Mouse (Mus musculus) heart, embryonic 14.5 days (tissue): Measurements from ENCODE around the gene Ffar1. TPM values are rescaled to one million over a fixed set of nuclear protein-coding genes. Genes with fewer than 3 reads are reported as not detected.
A peak's percentile ranks its signal among the peaks of the same experiment; 100 is the strongest.

Source experiments
- ATAC-seq: fragments of 200-750 bp; cut with Nextera tagmentation; 2 replicates; pipeline ENCODE4 v1.8.0; 2017; ENCODE audit warnings: low read depth, moderate TSS enrichment; ENCODE audit not compliant: insufficient number of reproducible peaks, insufficient read depth, low FRiP score
- H3K27ac ChIP-seq, 2 experiments: fragments of 200-500 bp in 1 of 2; fragments of 300-500 bp in 1 of 2; sonication (generic) in 1 of 2; replicated peaks in 1 of 2; 2 replicates each; pipeline ENCODE4 v1.5.1; 2012 to 2014; ENCODE audit warnings: low read depth in 2 of 2, low read length in 2 of 2, control low read depth in 1 of 2, mild to moderate bottlenecking in 1 of 2, mixed read lengths in 1 of 2; ENCODE audit not compliant: control insufficient read depth in 1 of 2, insufficient read depth in 1 of 2
- H3K27me3 ChIP-seq: fragments of 300-500 bp; sonication (generic); 2 replicates; pipeline ENCODE4 v1.6.1; 2014; ENCODE audit warnings: mild to moderate bottlenecking, low read length, control low read depth; ENCODE audit not compliant: control insufficient read depth, insufficient read depth
- H3K36me3 ChIP-seq: fragments of 300-500 bp; sonication (generic); 2 replicates; pipeline ENCODE4 v1.6.1; 2014; ENCODE audit warnings: mild to moderate bottlenecking, control low read depth, low read length, mixed read lengths; ENCODE audit not compliant: control insufficient read depth, insufficient read depth
- H3K4me1 ChIP-seq, 2 experiments: fragments of 200-500 bp in 1 of 2; fragments of 300-500 bp in 1 of 2; sonication (generic) in 1 of 2; 2 replicates each; pipeline ENCODE4 v1.6.1; 2012 to 2014; ENCODE audit warnings: low read length in 2 of 2, control low read depth in 1 of 2, mixed read lengths in 1 of 2; ENCODE audit not compliant: control insufficient read depth in 2 of 2, insufficient read depth in 2 of 2
- H3K4me2 ChIP-seq: fragments of 300-500 bp; sonication (generic); 2 replicates; pipeline ENCODE4 v1.6.1; 2014; ENCODE audit warnings: mild to moderate bottlenecking, low read length
- H3K4me3 ChIP-seq, 2 experiments: fragments of 200-500 bp in 1 of 2; fragments of 300-500 bp in 1 of 2; sonication (generic) in 1 of 2; 2 replicates each; pipeline ENCODE4 v1.5.1; 2012 to 2014; ENCODE audit warnings: low read length in 2 of 2, mild to moderate bottlenecking in 2 of 2, control low read depth in 1 of 2, low read depth in 1 of 2, moderate library complexity in 1 of 2; ENCODE audit not compliant: control insufficient read depth in 1 of 2, insufficient read depth in 1 of 2
- H3K9ac ChIP-seq: fragments of 300-500 bp; sonication (generic); 2 replicates; pipeline ENCODE4 v1.6.1; 2014; ENCODE audit warnings: mild to moderate bottlenecking, low read length
- H3K9me3 ChIP-seq: fragments of 300-500 bp; sonication (generic); 2 replicates; pipeline ENCODE4 v1.6.1; 2016; ENCODE audit warnings: low read length, control low read depth; ENCODE audit not compliant: control insufficient read depth
- WGBS: fragments of 180-500 bp; shearing (Covaris S2); extraction: QIAGEN DNeasy Blood & Tissue Kit; methylation state at CpG from one replicate; pipeline ENCODE4 v1.1.7; 2014; 5-methylcytosine and 5-hydroxymethylcytosine counted together
- polyA plus RNA-seq: library from polyadenylated mRNA; unstranded; fragments of >200 nt; fragmentation: Nextera tagmentation; extraction: Ambion mirVana; gene quantifications from 2 replicates; pipeline ENCODE4 v1.2.1, GENCODE M21; 2014

Gene Ffar1
- polyA plus RNA-seq, 1 experiment from 2014 or later = not detected

GRCm38 (mm10) chr7:30878950-30879349 is 17.6 kb upstream of the Ffar1 start:
- no peak overlapping the region for H3K9ac ChIP-seq
- no peaks in the 10 kb centered on the region for H3K36me3 ChIP-seq
- no peaks in the 10 kb centered on the region for H3K4me1 ChIP-seq
- H3K4me3 ChIP-seq = no peak overlapping the region
- no peak for ATAC-seq
- no peak overlapping the region for H3K4me2 ChIP-seq
- no peaks in the 10 kb centered on the region for H3K9me3 ChIP-seq
- H3K27ac ChIP-seq = no peak overlapping the region
- H3K27me3 ChIP-seq = peaks cover under 1% of the 10 kb centered on the region; the same call in 1 of the 2 replicates
- WGBS = 77% methylated on average over 6 of the region's 6 CpGs

GRCm38 (mm10) chr7:30873083-30873482 is 11.7 kb upstream of the Ffar1 start:
- H3K4me2 ChIP-seq = peak overlapping the region; percentile 29
- H3K4me1 ChIP-seq = no peaks in the 10 kb centered on the region

GRCm38 (mm10) chr7:30863386-30863785 is 2.0 kb upstream of the Ffar1 start:
- Histone ChIP-seq H3K27ac (no peak overlapping the region), H3K4me1 (0 out of 4 replicates have a peak, but pooled peaks cover 3 to 6% of the 10 kb centered on the region in 2 experiments), H3K27me3 (peaks cover 20% of the 10 kb centered on the region), H3K4me3 (no peak overlapping the region), H3K4me2 (no peak overlapping the region), H3K9me3 (no peaks in the 10 kb centered on the region), H3K36me3 (no peaks in the 10 kb centered on the region), H3K9ac (no peak overlapping the region)
- 35% methylated on average over 8 of the region's 8 CpGs for WGBS
- ATAC-seq = no peak

More at GRCm38 (mm10) chr7:30873083-30873482, 11.7 kb upstream of the Ffar1 start:
- no peak overlapping the region for H3K4me3 ChIP-seq
- H3K9ac ChIP-seq = no peak overlapping the region
- no peak overlapping the region for H3K27ac ChIP-seq
- H3K27me3 ChIP-seq = peaks cover 18% of the 10 kb centered on the region
- no peak for ATAC-seq
- 26% methylated on average over 15 of the region's 15 CpGs for WGBS
- H3K36me3 ChIP-seq = no peaks in the 10 kb centered on the region
- H3K9me3 ChIP-seq = no peaks in the 10 kb centered on the region

- Histone ChIP-seq H3K4me3 (no peak overlapping the region), H3K27me3 (peaks cover 34% of the 10 kb centered on the region), H3K4me2 (peak overlapping the region; percentile 34), H3K27ac (no peak overlapping the region), H3K9me3 (no peaks in the 10 kb centered on the region), H3K4me1 (peaks cover 4 to 6% of the 10 kb centered on the region in 2 experiments; a peak in 1 of 4 replicates), H3K9ac (no peak overlapping the region), H3K36me3 (no peaks in the 10 kb centered on the region)
- no peak for ATAC-seq
- 13% methylated on average over 15 of the region's 16 CpGs for WGBS
Measured at GRCm38 (mm10) chr7:30859635-30860402, 1.5 kb downstream of the Ffar1 start.

GRCm38 (mm10) chr7:30859290-30859634 is 2.1 kb downstream of the Ffar1 start:
- ATAC-seq = no peak
- Histone ChIP-seq H3K4me1 (peaks cover 6 to 8% of the 10 kb centered on the region in 2 experiments; a peak in 1 of 4 replicates), H3K27ac (no peak overlapping the region), H3K27me3 (peaks cover 35% of the 10 kb centered on the region), H3K9me3 (no peaks in the 10 kb centered on the region), H3K36me3 (no peaks in the 10 kb centered on the region), H3K4me3 (no peak overlapping the region), H3K9ac (no peak overlapping the region), H3K4me2 (no peak overlapping the region)

GRCm38 (mm10) chr7:30857746-30858145 is 3.6 kb downstream of the Ffar1 start:
- H3K27me3 ChIP-seq = peaks cover 31% of the 10 kb centered on the region
- no peaks in the 10 kb centered on the region for H3K36me3 ChIP-seq
- ATAC-seq = no peak
- WGBS = 84% methylated on average over 1 of the region's 1 CpGs
- no peaks in the 10 kb centered on the region for H3K9me3 ChIP-seq
- H3K4me3 ChIP-seq = no peak overlapping the region
- H3K4me1 ChIP-seq = peaks cover 0 to 8% of the 10 kb centered on the region in 2 experiments; a peak in 1 of 4 replicates
- H3K9ac ChIP-seq = no peak overlapping the region
- H3K4me2 ChIP-seq = no peak overlapping the region
- H3K27ac ChIP-seq = no peak overlapping the region

GRCm38 (mm10) chr7:30856078-30856477 is 5.3 kb downstream of the Ffar1 start, which contains the start of gene Ffar3:
Gene Ffar3, minus strand, starts transcription at chr7:30856178.
- WGBS = 46% methylated on average over 6 of the region's 6 CpGs
- peaks cover 17% of the 10 kb centered on the region for H3K27me3 ChIP-seq
- H3K4me3 ChIP-seq = no peak within 1 kb of the TSS
- H3K9me3 ChIP-seq = no peaks in the 10 kb centered on the region
- H3K4me2 ChIP-seq = no peak within 1 kb of the TSS
- no peak for ATAC-seq
- no peak within 1 kb of the TSS for H3K27ac ChIP-seq
- H3K9ac ChIP-seq = no peak within 1 kb of the TSS
- H3K36me3 ChIP-seq = no peaks in the 10 kb centered on the region
- H3K4me1 ChIP-seq = peaks cover 0 to 8% of the 10 kb centered on the region in 2 experiments; a peak in 1 of 4 replicates
